Mouse (Mus musculus): ENCODE measurements around the gene Fam198a.
"Not testable (repeated sequence)": the region's sequence is repeated elsewhere in the genome, so short reads cannot be mapped to it uniquely, and the experiment has no call there.

Fam198a gene

DNA sequence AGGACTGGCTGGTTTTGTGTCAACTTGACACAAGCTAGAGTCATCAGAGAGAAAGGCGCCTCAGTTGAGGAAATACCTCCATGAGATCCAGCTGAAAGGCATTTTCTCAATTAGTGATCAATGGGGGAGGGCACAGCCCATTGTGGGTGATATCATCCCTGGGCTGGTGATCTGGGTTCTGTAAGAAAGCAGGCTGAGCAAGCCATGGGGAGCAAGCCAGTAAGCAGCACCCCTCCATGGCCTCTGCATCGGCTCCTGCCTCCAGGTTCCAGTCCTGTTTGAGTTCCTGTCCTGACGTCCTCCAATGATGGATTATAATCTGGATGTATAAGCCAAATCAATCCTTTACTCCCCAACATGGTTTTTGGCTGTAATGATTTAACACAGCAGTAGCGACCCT lies 70.4 kb downstream of the Fam198a start:
- not testable (repeated sequence) for DNase-seq (ENCODE audit: low spot score in 2 of 2)

DNA sequence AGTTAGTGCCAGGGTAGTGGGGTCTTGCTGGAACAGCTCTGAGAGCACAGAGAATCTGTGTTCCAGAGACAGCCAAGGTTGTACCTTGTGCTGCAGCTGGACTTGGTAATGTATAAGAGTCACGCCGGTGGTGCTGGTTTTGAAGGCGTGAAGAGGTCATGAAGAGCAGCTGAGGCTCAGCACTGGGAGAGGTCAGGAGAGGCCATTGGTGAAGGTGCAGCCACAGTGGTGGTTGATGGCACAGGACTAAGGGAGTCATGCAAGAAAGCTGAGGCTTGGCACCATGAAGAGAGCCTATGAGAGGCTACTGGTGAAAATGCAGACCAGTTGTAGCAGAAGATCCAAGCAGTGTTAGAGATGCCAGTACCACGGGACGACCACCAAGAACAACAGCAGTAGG lies 70.8 kb downstream of the Fam198a start:
- no peak for DNase-seq (ENCODE audit: low spot score in 2 of 2)

DNA sequence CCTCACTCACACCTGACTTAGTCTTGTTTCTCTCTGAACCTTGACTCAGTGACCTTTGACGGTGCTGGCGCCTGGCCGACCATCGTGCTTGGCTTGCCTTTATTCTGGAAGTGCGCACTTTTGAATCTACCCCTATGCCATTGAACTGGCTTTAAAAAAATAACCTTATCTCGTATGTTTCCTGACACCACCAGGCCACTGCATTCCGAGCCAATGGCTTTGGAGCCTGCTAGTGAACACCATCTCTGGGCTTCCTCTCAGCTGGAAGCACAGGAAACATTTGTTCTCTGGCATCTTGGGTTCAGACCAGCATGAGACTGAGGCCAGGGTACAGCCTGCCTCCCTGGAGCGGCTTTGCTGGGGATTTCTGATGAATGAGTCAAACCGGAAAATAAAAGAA lies 72.0 kb downstream of the Fam198a start:
- no peak for DNase-seq (ENCODE audit: low spot score in 2 of 2)

DNA sequence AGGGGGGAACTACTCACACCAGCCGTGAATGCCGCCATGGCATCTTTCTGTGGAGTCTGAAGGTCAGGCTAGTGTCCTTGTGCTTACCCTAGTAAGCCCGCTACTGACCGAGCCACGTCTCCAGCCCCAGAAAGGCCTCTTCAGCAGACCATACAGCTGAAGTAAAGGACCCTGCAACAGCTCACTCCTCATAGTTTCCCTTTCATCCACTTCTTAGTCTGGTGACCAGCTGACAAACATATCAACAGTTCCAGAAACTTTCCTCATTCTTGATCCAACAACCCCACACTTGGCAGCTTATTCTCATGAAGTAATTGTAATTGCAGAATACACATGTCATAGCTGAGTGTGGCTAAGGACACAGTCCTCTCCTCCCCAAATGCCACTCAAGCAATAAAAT lies 73.1 kb downstream of the Fam198a start:
- DNase-seq (ENCODE audit: low spot score in 2 of 2): no peak

DNA sequence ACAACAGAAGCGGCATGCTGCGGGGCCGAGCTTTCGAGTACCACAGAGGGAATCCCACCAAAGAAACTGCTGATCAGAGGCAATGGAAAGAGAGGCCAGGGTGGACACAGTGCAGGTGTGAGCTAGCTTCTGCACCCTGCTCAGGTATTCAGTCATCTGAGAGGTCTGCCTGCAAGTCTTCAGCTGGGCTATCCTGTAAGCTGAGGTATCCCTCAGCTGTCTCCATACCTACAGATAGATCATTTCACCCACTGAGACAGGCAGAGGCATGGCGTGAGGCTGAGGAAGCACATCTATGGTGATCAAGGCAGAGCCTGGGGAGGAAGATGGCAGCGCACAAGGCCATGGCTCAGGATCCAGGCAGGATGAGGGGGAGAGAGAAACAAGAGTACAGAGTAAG lies 73.6 kb downstream of the Fam198a start:
- no peak for DNase-seq (ENCODE audit: low spot score in 2 of 2)

DNA sequence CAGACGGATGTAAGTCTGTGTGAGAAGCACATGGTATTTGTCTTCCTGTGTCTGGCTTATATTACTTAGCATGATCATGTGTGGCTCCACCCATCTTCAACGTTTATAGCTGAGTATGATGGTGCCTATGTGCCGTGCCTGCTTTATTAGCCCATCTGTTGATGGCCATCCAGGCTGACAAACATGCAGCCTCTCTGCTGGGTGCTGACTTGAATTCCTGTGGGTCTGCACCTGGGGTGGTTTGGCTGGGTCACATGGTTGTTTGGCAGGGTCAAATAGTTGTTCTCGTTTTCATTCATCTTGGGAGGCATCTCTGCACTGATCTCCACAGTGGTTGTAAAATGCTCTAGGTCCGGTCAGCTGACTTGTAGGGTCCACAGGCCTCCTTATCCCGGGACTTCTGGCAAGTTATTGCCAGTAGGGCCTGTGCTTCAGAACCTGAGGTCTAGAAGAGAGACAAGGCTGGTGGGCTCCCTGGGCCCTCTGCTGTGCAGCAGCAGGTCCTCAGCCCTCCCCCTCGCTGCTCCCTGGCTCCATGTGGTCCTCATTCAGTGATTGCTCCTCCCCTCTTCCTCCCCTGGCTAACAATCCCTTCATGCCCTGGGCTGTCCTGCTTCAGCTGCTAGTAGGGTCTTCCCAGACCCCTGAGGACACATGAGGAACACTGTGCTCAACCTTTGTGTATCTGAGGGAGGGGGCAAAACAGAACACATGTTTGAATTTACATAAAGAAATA lies 75.2 kb downstream of the Fam198a start:
- DNase-seq (ENCODE audit: low spot score in 2 of 2): no peak

DNA sequence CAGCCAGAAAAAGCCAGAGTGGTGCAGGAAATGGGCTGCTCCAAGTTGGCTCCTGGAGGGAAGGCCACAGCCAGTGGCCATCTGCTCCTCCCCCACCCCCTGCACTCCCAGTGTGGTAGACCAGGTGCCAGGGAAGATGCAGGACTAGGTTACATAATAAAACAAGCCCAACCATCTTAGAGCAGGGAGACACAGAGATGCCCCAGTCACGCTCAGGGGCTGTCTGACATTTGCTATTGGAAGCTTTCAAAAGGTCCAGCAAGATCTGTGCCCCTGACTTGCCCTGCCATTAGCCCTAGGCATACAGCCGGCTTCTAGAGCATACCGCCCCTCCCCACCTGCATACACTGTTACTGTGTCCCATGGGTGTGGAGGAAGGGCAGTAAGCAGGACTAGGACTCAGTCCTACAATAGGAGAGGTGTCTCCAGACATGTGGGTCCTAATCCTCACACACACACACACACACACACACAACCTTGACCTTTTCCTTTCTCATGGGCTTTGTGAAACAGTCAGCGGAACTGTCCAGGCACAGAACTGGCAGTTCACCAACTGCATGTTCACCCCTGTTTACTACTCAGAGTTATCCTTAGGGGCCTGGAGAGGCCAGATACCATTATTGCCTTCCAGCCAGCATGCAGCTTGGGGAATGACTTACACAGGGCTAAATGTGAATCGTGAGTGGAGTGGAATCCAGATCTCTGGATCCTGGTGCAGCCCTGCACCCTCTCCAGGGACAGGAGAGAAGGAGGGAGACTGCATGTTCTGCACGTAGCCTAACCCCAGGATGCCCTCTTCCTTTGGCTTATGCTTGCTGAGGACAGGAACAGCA lies 76.5 kb downstream of the Fam198a start:
- no peak for DNase-seq (ENCODE audit: low spot score in 2 of 2)

DNA sequence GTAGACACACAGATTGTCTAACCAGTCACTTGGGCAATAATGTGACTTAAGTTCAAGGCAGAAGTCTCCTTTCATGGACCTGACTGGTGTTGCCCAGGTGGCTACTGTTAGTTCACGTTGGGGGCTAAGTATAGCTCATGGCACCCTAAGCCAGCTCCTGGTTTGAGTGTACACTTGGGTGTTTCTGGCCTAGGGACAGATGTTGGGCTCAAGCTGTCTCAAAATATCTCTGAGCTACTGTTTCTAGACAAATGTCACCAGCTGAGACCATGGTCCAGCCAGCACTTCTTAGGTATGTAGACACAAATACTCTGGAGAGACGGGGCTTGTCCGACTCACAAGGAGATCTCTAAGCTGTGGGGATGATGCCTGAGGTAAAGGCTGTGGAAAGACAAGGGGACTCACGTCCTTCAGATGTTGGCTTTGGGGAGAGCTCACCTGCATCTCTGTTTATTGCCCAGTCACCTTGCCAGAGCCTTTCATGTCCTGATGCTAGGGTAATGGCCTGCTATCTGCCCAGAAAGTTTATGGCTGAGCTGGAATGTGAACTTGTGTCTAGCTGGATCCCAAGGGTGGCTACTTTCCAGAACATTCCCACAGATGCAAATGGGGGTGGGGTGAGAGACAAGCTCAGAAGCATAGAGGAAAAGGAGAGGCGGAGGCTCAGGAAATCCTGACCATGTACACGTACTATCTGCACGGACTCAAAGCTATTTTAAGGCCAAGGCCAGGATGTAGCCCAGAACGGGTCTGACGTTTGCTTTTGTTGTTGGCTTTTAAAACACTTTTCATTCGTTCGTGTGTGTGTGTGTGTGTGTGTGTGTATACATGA lies 77.3 kb downstream of the Fam198a start:
- no peak for DNase-seq (ENCODE audit: low spot score in 2 of 2)

DNA sequence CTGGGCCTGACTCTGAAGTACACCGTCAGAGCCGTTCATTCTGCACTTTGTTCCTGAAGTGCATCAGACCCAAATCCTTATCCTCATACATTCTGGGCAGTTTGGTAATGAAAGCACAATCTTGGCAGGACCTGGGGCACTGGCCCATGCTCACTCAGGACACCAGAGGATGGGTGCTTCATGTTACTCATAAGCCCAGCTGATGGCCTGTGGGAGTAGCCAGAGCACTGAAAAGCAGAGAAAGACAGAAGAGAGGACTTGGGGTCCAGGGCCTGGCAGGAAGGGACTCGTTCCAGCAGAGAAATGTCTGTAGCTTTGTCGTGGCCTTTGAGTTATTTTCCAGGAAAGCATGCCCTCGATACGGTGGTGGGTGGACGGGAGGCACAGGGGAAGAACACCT lies 79.0 kb downstream of the Fam198a start:
- no peak for DNase-seq (ENCODE audit: low spot score in 2 of 2)
